Mouse (Mus musculus) embryonic facial prominence, embryonic 14.5 days (tissue): Measurements from ENCODE around the gene Sin3b. TPM values are rescaled to one million over a fixed set of nuclear protein-coding genes. Genes with fewer than 3 reads are reported as not detected.
A peak's percentile ranks its signal among the peaks of the same experiment; 100 is the strongest.
"Not testable (repeated sequence)": the region's sequence is repeated elsewhere in the genome, so short reads cannot be mapped to it uniquely, and the experiment has no call there.

Source experiments
- ATAC-seq: fragments of 200-750 bp; cut with Nextera tagmentation; 2 replicates; pipeline ENCODE4 v1.8.0; 2017; ENCODE audit warnings: low read depth, moderate number of reproducible peaks, moderate TSS enrichment
- DNase-seq: peaks from one replicate; pipeline ENCODE4 v3.0.0-alpha.2; 2015; ENCODE audit warnings: low spot score
- H3K27ac ChIP-seq: fragments of 300-500 bp; sonication (generic); replicated peaks from 2 replicates; pipeline ENCODE4 v1.5.1; 2014; ENCODE audit warnings: low read depth, mild to moderate bottlenecking, low read length, moderate library complexity
- H3K27me3 ChIP-seq: fragments of 300-500 bp; sonication (generic); replicated peaks from 2 replicates; pipeline ENCODE4 v1.6.1; 2014; ENCODE audit warnings: low read length; ENCODE audit not compliant: control insufficient read depth, insufficient read depth
- H3K36me3 ChIP-seq: fragments of 300-500 bp; sonication (generic); 2 replicates; pipeline ENCODE4 v1.6.1; 2014; ENCODE audit warnings: low read length, mixed read lengths; ENCODE audit not compliant: control insufficient read depth, insufficient read depth
- H3K4me1 ChIP-seq: fragments of 300-500 bp; sonication (generic); 2 replicates; pipeline ENCODE4 v1.6.1; 2014; ENCODE audit warnings: antibody characterized with exemption, low read length; ENCODE audit not compliant: control insufficient read depth, insufficient read depth
- H3K4me2 ChIP-seq: fragments of 300-500 bp; sonication (generic); 2 replicates; pipeline ENCODE4 v1.6.1; 2014; ENCODE audit warnings: low read depth, mild to moderate bottlenecking, low read length, moderate library complexity, mixed read lengths
- H3K4me3 ChIP-seq: fragments of 300-500 bp; sonication (generic); 2 replicates; pipeline ENCODE4 v1.5.1; 2014; ENCODE audit warnings: low read depth, mild to moderate bottlenecking, low read length
- H3K9ac ChIP-seq: fragments of 300-500 bp; sonication (generic); 2 replicates; pipeline ENCODE4 v1.6.1; 2014; ENCODE audit warnings: low read depth, mild to moderate bottlenecking, low read length, moderate library complexity, mixed read lengths
- H3K9me3 ChIP-seq: fragments of 300-500 bp; sonication (generic); 2 replicates; pipeline ENCODE4 v1.6.1; 2016; ENCODE audit warnings: low read length; ENCODE audit not compliant: control insufficient read depth
- WGBS: fragments of 180-500 bp; shearing (Covaris S2); extraction: QIAGEN DNeasy Blood & Tissue Kit; methylation state at CpG from one replicate; pipeline ENCODE4 v1.1.7; 2014; 5-methylcytosine and 5-hydroxymethylcytosine counted together
- polyA plus RNA-seq: library from polyadenylated mRNA; unstranded; fragments of >200 nt; fragmentation: Nextera tagmentation; extraction: Ambion mirVana; gene quantifications from 2 replicates; pipeline ENCODE4 v1.2.1, GENCODE M21; 2014

Gene Sin3b
- polyA plus RNA-seq, 1 experiment from 2014 or later = 183 TPM

GRCm38 (mm10) chr8:72683572-72684099 is 39.4 kb upstream of the Sin3b start:
- WGBS = 82% methylated on average over 5 of the region's 5 CpGs
- H3K4me1 ChIP-seq, H3K4me3 ChIP-seq, H3K9me3 ChIP-seq, H3K4me2 ChIP-seq, DNase-seq, H3K27ac ChIP-seq, ATAC-seq, H3K9ac ChIP-seq, H3K27me3 ChIP-seq, H3K36me3 ChIP-seq: not testable (repeated sequence)

DNA sequence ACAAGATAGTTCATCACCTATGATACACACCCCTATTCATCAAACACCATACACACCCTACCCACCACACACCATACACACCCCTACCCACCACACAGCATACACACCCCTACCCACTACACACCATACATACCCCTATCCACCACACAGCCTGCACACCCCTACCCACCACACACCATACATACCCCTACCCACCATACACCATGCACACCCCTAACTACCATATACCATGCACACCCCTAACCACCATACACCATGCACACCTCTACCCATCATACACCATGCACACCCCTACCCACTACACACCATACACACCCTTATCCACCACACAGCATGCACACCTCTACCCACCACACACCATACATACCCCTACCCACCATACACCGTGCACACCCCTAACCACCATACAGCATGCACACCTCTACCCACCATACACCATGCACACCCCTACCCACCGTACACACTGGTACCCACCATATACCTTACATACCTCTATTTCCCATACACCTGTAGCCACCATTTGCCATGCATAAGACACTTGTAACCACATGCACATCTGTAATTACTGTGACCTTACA is 24.6 kb upstream of the Sin3b start:
- H3K9me3 ChIP-seq = no peaks in the 10 kb centered on the region
- H3K27me3 ChIP-seq = no peaks in the 10 kb centered on the region
- H3K4me1 ChIP-seq = no peaks in the 10 kb centered on the region
- no peak overlapping the region for H3K9ac ChIP-seq
- ATAC-seq (peak; percentile 30; the same call in 1 of the 2 replicates), DNase-seq (no peak)
- H3K4me3 ChIP-seq = no peak overlapping the region
- no peak overlapping the region for H3K4me2 ChIP-seq
- 94% methylated on average over 2 of the region's 2 CpGs for WGBS
- no peak overlapping the region for H3K27ac ChIP-seq
- H3K36me3 ChIP-seq = no peaks in the 10 kb centered on the region

GRCm38 (mm10) chr8:72712569-72712968 is 10.5 kb upstream of the Sin3b start:
- H3K4me1 ChIP-seq = no peaks in the 10 kb centered on the region
- H3K4me3 ChIP-seq = no peak overlapping the region
- no peak overlapping the region for H3K4me2 ChIP-seq
- DNase-seq (no peak), ATAC-seq (no peak)
- H3K27me3 ChIP-seq = no peaks in the 10 kb centered on the region
- no peak overlapping the region for H3K27ac ChIP-seq
- 14% methylated on average over 6 of the region's 6 CpGs for WGBS
- H3K9me3 ChIP-seq = no peaks in the 10 kb centered on the region
- no peak overlapping the region for H3K9ac ChIP-seq
- no peaks in the 10 kb centered on the region for H3K36me3 ChIP-seq

GRCm38 (mm10) chr8:72716594-72716993 is 6.5 kb upstream of the Sin3b start:
- DNase-seq (no peak), ATAC-seq (no peak)
- Histone ChIP-seq H3K4me2 (no peak overlapping the region), H3K9ac (no peak overlapping the region), H3K27ac (no peak overlapping the region), H3K4me3 (no peak overlapping the region), H3K4me1 (no peaks in the 10 kb centered on the region), H3K36me3 (no peaks in the 10 kb centered on the region), H3K9me3 (no peaks in the 10 kb centered on the region), H3K27me3 (no peaks in the 10 kb centered on the region)
- 84% methylated on average over 5 of the region's 5 CpGs for WGBS

DNA sequence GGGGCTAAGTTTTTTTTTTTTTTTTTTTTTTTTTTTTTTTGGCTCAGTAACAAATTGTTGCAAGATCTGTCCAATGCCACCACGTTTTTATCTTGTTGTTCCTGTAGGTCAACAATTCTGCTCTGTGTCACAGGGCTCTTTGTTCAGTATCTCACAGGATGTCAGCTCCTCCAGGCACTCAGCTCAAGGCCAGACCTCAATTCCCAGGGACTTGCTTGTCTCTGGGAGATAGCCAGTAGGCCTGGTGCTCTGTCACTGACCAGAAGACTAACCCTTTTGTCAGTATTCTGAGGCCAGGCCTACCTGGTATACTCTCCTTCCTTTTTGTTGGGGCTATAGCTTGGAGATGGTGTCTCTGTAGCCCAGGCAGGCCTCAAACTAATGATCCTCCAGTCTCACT is 2.5 kb upstream of the Sin3b start:
- no peak for ATAC-seq

DNA sequence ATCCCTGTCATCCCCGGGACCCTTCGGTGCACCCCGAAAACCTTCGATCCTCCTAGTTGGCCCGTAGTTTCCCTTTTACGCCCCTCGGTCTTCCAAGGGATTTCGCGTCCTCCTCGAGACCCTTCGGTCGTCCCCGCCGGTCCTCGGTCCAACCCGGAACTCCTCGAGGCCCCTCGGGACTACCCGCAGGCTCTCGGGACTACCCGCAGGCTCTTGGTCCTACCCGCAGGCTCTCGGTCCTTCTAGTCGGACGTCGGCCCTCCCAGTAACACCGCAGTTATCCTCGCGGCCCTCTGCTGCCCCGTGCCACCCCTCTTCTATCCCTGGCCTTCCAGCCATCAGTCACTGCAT is 541 bp downstream of the Sin3b start:
- H3K27ac ChIP-seq = no peak overlapping the region
- under 1% methylated on average over 30 of the region's 30 CpGs for WGBS
- no peak for ATAC-seq

More for the DNA sequence above, 2.5 kb upstream of the Sin3b start:
- Histone ChIP-seq H3K27ac (no peak overlapping the region), H3K36me3 (peaks cover 7% of the 10 kb centered on the region), H3K4me2 (no peak overlapping the region), H3K9ac (no peak overlapping the region), H3K27me3 (no peaks in the 10 kb centered on the region), H3K4me3 (no peak overlapping the region), H3K9me3 (no peaks in the 10 kb centered on the region), H3K4me1 (peaks cover 8% of the 10 kb centered on the region)
- 13% methylated on average over 1 of the region's 1 CpGs for WGBS
- DNase-seq = no peak

DNA sequence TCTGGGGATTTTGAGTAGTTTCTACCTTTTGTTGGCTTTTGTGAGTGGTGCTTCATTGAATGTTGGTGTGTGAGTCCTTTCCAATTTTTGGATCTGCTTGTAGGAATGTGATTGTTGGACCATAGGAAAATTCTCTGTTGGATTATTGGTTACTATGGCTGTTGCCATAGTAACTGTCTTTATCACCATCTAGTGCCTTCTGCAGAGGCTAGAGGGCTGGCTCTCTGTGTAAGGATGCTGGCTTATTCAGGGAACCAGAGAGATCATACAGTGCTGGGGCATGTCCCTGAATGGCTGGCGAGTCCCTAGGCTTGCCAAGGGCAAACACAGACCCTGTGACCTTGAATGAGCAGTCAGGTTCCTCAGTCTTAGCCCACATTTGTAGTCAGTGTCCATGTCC is 5.6 kb downstream of the Sin3b start:
- Histone ChIP-seq H3K27me3 (no peaks in the 10 kb centered on the region), H3K4me2 (no peak overlapping the region), H3K27ac (no peak overlapping the region), H3K4me3 (no peak overlapping the region), H3K36me3 (peaks cover 87% of the 10 kb centered on the region), H3K9me3 (no peaks in the 10 kb centered on the region), H3K9ac (no peak overlapping the region), H3K4me1 (peaks cover 8% of the 10 kb centered on the region)
- WGBS = 91% methylated on average over 1 of the region's 1 CpGs
- no peak for ATAC-seq
- no peak for DNase-seq

More for the DNA sequence above, 541 bp downstream of the Sin3b start:
- peak overlapping the region; percentile 94 for H3K9ac ChIP-seq
- H3K27me3 ChIP-seq = no peaks in the 10 kb centered on the region
- peaks cover 38% of the 10 kb centered on the region for H3K36me3 ChIP-seq
- DNase-seq = peak; percentile 12
- H3K9me3 ChIP-seq = no peaks in the 10 kb centered on the region
- H3K4me2 ChIP-seq = peak overlapping the region; percentile 95
- peak overlapping the region; percentile 83 for H3K4me3 ChIP-seq
- peaks cover 8% of the 10 kb centered on the region for H3K4me1 ChIP-seq

DNA sequence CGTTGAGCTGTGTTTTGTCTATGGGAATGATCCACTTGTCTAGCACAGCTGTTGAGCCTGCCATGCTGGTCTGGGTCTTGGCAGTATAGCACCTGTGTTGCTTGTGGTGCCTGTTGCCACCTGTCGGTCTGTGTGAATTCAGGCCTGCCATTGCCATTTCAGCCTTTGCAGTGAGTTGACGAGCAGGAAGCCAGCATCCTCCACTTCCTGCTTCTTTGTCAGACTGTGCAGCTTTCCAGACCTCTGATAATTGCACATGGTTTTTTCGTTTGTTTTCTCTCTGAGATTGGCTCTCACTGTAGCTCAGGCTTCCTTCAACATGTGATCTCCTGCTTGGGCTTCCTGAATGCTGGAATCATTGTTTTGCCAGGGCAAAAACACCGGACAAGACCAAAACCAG is 11.9 kb downstream of the Sin3b start:
- H3K36me3 ChIP-seq = peaks cover 97% of the 10 kb centered on the region
- 70% methylated on average over 5 of the region's 5 CpGs for WGBS
- no peak overlapping the region for H3K27ac ChIP-seq
- no peaks in the 10 kb centered on the region for H3K9me3 ChIP-seq
- no peak overlapping the region for H3K9ac ChIP-seq
- no peak for ATAC-seq
- no peak overlapping the region for H3K4me3 ChIP-seq
- peak; percentile 10 for DNase-seq
- no peaks in the 10 kb centered on the region for H3K27me3 ChIP-seq
- H3K4me1 ChIP-seq = no peaks in the 10 kb centered on the region
- no peak overlapping the region for H3K4me2 ChIP-seq

DNA sequence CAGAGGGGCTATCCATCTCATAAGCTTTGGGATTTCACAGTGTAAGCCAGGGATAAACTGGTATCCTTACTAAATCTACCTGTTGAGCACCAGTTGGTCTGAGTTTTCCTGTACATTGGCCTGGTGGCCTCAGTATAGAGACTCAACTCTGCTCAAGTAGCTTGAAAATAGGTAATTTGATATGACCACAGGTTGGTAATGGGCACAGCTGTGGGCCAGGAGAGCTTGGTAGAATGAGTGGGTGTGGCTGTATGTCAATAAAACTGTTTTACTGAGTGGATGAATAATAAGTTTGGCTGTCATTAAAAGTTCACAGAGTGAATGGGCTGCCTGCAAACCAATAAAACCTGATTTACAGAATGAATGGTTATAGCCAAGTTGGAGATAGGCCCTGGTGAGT is 13.8 kb downstream of the Sin3b start:
- ATAC-seq = no peak
- peaks cover 95% of the 10 kb centered on the region for H3K36me3 ChIP-seq

More for the DNA sequence above, 13.8 kb downstream of the Sin3b start:
- no peak overlapping the region for H3K9ac ChIP-seq
- H3K4me1 ChIP-seq = no peaks in the 10 kb centered on the region
- DNase-seq = no peak
- H3K27me3 ChIP-seq = no peaks in the 10 kb centered on the region
- no peak overlapping the region for H3K27ac ChIP-seq
- H3K9me3 ChIP-seq = no peaks in the 10 kb centered on the region
- no peak overlapping the region for H3K4me2 ChIP-seq
- no peak overlapping the region for H3K4me3 ChIP-seq
